Mouse (Mus musculus) ES-Bruce4 (cell line): ENCODE results near the gene Dexi.

Source experiments
- CTCF ChIP-seq: IDR thresholded peaks from one replicate; pipeline ENCODE4 v1.8.1; 2011; ENCODE audit warnings: low read depth, low read length
- EP300 ChIP-seq: IDR thresholded peaks from 2 replicates; pipeline ENCODE4 v1.6.1; 2011; ENCODE audit warnings: low read depth, low read length; ENCODE audit not compliant: insufficient read depth
- POLR2A ChIP-seq: IDR thresholded peaks from one replicate; pipeline ENCODE4 v1.8.1; 2011; ENCODE audit warnings: low read length; ENCODE audit not compliant: insufficient read depth

DNA sequence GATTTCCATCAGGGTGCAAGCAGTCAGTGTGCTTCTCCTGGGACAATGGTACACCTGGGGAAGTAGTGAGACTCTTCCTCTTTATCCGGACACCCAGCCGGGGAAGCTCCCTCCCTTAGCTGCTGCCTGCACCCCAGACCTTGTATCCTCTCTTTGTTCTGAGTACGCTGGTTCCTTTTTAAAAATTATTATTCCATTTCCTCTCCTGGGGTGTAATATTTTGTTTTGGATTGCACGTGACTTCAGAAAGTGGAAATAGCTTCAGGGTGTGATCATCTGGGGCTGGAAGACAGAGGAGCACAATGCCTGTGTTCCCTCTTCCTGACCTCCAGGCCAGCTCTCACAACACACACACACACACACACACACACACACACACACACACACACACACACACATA is 60.5 kb downstream of the Dexi start:
- TF ChIP-seq CTCF (no peak), POLR2A (no peak), EP300 (no peak)
